Mouse (Mus musculus) heart, postnatal 10 days (tissue): ENCODE data around the gene Mgat4c. TPM values are rescaled to one million over a fixed set of nuclear protein-coding genes. Genes with fewer than 3 reads are reported as not detected.

Source experiments
- DNase-seq, 2 experiments: peaks; one replicate each; pipeline ENCODE4 v3.0.0; 2021
- intact Hi-C: fragments of 180-260 bp; cut with DNase I; formaldehyde crosslinking; loops from one replicate; pipeline ENCODE4 v1.15.1; 2025
- total RNA-seq, 2 experiments: library from RNA; stranded (reverse); gene quantifications; 2 replicates each; pipeline ENCODE4 v1.2.3; 2021

Gene Mgat4c
- not detected for total RNA-seq

GRCm38 (mm10) chr10:101681437-101681912 lies at the start of gene Mgat4c:
Mgat4c (plus strand) TSS chr10:101681487.
- DNase-seq = no peak
- intact Hi-C loops = no loop called here

- DNase-seq = no peak
- intact Hi-C loops = no loop called here
Observed at GRCm38 (mm10) chr10:101635266-101635665, 46.0 kb upstream of the Mgat4c start.

GRCm38 (mm10) chr10:101641048-101641447 lies 40.2 kb upstream of the Mgat4c start:
- intact Hi-C loops = no loop called here
- DNase-seq = no peak

DNA sequence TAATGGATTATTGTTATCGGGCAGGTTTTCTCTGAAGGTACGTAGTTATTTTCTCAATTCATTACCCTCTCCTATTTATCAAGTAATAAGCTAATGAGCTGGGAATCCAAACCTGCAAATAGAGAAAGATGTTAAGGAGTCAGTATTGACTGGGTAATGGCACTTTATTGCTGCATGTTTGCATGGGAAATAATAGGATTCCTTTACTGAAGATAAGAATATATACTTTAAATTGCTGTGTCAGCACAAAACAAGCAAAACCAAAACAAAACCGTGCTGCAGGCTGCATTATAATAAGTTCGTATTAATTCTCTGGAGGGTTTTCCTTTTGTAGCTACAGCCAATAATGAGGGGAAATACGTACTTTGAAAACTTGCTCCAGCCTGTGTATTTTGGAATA lies 627 bp downstream of the Mgat4c start:
- no peak for DNase-seq
- intact Hi-C loops = no loop called here

- intact Hi-C loops = no loop called here
- no peak for DNase-seq
Observed at GRCm38 (mm10) chr10:101761828-101762227, 80.5 kb downstream of the Mgat4c start.

GRCm38 (mm10) chr10:101770688-101771087 lies 89.4 kb downstream of the Mgat4c start:
- intact Hi-C loops = no loop called here
- peak in 1 of 2 experiments; percentile 2 for DNase-seq

- DNase-seq = no peak
- intact Hi-C loops = no loop called here
Observed at GRCm38 (mm10) chr10:101771157-101771556, 89.9 kb downstream of the Mgat4c start.

DNA sequence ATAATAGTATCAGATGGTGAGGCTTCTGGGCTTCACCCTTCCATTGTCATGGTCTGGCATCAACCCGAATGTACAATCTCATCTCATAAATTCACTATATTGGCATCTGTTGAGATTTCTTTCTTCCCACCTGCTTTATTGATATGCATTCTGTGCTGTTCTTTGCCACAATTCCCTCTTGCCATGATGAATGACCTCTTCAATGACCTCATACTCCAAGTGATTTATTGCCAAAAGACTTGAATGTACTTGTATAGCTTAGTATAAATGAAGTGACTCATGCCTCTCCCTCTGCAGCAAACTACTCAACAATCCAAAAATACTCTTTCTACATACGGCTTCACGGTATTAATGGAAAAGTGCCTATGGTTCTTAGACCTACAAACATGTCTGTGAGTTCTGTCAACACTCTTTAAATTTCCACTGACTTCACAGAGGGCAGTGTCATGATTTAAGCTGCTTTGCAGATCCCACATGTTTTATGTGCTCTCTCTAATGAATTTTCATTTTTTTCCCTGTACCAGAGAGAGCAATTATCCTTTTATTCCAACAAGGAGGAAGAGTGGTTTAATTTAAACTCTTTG lies 102.0 kb downstream of the Mgat4c start:
- intact Hi-C loops = no loop called here

GRCm38 (mm10) chr10:101795507-101795906 lies 114.2 kb downstream of the Mgat4c start:
- no peak for DNase-seq
- intact Hi-C loops = no loop called here

More for the DNA sequence above, 102.0 kb downstream of the Mgat4c start:
- no peak for DNase-seq

DNA sequence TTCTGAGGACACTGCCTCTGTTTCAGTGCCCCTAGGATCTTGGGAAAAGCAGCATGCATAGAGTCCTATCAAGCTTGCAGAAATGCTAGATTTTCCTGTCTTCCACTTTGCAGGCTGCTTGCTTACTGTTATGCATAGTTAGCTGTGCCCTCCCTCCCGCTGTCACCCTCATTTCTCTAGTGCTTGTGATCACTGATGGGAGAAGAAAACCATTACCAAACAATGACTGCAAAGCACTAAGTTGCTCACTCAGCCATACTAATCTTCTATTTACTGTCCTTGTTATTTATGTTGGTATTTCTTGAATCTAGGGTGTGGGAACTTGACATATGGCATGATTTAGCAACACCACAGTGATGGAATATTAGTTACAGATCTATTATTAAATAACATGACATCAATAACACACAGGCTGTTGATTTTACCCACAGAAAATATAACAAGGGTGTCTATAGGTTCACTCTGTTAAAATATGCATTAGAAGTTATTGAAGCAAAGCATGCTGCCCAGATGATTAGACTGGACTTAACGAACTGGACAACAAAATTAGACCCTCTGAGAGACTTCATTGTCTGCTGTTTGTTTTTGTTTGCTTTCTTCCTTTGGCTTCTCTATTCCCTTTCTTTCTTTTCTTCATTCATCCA lies 117.7 kb downstream of the Mgat4c start:
- DNase-seq = no peak
- intact Hi-C loops = no loop called here

DNA sequence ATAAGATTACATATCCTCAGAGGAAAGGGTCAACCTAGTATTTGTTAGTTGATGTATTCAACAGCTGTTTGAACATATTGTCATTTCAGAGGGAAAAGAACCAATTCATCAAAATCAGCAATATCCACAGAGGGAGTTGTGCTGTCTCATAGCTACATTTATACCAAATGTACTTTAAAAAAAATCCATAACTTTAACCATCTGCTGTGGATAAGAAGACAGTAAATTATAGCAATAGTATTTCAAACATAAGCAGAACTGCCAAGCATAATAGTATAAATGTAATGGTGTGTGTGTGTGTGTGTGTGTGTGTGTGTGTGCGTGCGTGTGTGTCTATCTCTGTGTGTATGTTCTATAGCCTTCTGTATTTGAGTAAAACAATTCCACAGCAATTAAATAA lies 127.5 kb downstream of the Mgat4c start:
- intact Hi-C loops = no loop called here
- DNase-seq = no peak

DNA sequence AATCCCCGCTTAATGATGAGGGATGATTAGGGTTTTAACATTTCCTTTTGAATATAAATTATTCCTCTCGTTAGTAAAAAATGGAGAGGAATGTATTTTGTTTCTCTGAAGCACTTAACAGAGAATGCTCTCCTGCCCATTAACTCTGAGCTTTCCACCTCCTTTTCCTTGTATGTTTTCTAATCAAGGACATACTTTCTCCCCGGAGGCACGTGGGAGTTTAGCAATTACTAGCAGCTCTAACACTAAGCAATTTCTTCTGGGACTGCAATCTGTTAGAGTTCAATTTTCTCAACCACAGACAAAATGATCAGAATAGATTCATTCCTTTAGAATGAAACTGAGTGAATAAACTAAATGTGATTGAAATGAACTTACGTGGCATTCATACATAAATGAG lies 135.6 kb downstream of the Mgat4c start:
- DNase-seq = no peak
- intact Hi-C loops = no loop called here

GRCm38 (mm10) chr10:101827944-101828343 lies 146.7 kb downstream of the Mgat4c start:
- DNase-seq = no peak
- intact Hi-C loops = no loop called here

- no peak for DNase-seq
- intact Hi-C loops = no loop called here
Observed at GRCm38 (mm10) chr10:101856115-101856514, 174.8 kb downstream of the Mgat4c start.

GRCm38 (mm10) chr10:101889866-101890265 lies 208.6 kb downstream of the Mgat4c start:
- no peak for DNase-seq
- intact Hi-C loops = no loop called here

GRCm38 (mm10) chr10:101917328-101917814 lies 236.1 kb downstream of the Mgat4c start:
- no peak for DNase-seq
- intact Hi-C loops = no loop called here

GRCm38 (mm10) chr10:101997612-101998011 lies 316.3 kb downstream of the Mgat4c start:
- intact Hi-C loops = no loop called here
- no peak for DNase-seq

DNA sequence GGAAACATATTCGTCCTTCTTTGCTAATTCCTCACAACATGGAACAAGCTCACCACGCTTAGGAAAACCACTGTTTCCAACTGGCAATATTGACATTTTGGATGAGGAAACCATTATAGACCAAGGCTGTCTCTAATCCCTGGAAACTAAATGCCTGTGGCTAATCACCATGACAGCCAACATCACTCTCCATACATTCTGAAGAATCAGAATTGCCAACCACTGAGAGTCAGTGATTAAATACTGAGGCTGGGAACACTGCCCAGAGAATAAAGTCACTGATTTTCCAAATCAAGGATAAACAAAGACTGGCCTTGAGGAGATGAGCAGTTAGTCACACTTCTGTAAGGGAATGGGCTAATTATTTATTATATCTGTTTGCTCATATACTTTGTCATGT lies 361.2 kb downstream of the Mgat4c start:
- intact Hi-C loops = no loop called here
- no peak for DNase-seq

DNA sequence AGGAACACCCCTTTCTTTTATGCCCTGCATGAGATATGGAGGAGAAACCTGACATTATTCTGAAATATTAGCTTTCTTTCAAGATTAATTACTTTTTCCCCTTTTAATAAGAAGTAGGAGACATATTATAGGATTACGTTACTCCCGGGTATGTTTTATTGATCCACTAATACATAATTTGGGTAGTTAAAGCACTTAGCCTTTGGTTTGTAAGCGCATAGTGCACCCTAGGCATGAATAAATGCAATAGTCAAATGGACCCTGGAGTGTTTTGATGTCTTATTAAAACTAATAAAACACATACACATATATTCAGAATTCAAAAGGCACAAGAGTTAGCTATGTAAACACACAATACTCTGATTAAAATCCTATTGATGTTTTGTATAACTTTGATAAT lies 374.9 kb downstream of the Mgat4c start:
- no peak for DNase-seq
- intact Hi-C loops = no loop called here

DNA sequence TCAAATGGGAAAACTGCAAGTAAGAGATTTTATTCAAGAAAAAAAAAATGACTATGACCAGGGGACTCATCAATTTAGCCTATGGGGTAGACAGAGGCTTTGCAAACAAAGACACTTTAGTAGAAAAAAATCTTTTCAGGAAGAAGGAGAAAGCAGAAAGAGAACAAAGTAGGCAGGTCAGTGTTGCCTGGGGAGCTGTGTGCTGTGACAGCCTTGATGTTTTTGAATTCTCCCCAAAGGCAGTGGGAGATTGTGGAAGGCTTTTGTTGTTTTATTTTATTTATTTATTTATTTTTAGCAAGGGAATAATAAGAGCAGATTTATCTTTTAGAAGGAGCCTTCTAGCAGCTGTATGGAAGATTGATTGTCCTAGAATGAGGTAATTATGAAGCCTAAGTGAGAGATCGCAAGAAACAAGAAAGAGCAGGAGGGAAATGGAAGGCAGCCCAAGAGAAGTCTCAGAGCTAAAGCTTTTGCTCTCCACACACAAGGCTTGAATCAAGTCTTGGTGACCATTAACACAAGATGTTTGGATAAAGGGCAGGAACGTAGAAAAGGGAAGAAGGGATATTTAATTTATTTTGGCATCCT lies 375.8 kb downstream of the Mgat4c start:
- intact Hi-C loops = no loop called here
- DNase-seq = no peak

DNA sequence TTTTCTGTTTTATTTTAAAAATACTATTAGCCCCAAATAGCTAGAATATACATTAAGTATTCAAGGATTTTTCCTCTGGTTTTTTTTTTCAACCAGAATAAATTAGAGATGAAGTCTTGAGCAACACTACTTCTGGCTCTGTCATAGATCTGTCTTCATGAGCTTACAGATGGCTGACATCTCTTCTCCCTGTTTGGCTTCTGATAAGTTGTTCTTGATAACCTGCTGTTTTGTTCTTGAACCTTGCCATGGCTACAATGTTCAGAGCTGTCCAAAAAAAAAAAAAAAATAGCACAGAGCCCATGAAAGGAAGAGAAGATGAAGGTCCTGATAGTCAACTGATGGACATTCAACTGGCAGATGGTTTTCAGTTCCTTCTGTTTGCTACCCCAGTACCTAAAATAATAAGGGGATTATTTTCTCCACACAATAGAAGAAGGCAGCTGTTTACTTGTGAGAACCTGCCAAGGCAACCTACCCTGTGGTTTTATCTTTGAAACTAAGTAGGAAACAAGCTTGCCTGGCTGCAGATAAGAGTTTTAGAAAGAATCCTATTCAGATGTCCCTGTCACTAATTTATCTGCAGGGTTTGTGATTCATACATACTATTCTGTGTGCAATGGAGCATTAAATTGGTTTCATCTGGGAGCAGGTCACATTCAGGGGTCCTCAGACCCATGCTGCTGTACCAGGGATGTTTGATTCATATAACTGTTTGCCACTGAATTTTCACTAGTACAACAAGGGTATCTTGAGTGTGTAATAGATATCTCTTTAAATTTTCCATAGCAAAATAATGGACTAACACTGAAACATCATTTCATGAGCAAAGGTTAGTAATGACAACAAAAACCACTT lies 393.5 kb downstream of the Mgat4c start:
- DNase-seq = no peak
- intact Hi-C loops = no loop called here
